Mouse (Mus musculus) erythroblast, embryonic 14.5 days (primary cell): Measurements from ENCODE around the gene Cadm4. TPM values are rescaled to one million over a fixed set of nuclear protein-coding genes. Genes with fewer than 3 reads are reported as not detected.

Source experiments
- H3K27me3 ChIP-seq: 2 replicates; pipeline ENCODE4 v1.6.1; 2012; ENCODE audit warnings: inconsistent platforms; ENCODE audit not compliant: control insufficient read depth
- H3K36me3 ChIP-seq: 2 replicates; pipeline ENCODE4 v1.6.1; 2012; ENCODE audit warnings: mild to moderate bottlenecking, inconsistent platforms; ENCODE audit not compliant: control insufficient read depth
- H3K4me1 ChIP-seq: 2 replicates; pipeline ENCODE4 v1.6.1; 2012; ENCODE audit warnings: inconsistent platforms; ENCODE audit not compliant: control insufficient read depth
- H3K4me3 ChIP-seq: replicated peaks from 2 replicates; pipeline ENCODE3; 2012; ENCODE audit warnings: moderate library complexity, mild to moderate bottlenecking, inconsistent platforms
- H3K9me3 ChIP-seq: 2 replicates; pipeline ENCODE4 v1.6.1; 2012; ENCODE audit warnings: low read length, inconsistent platforms, mixed read lengths; ENCODE audit not compliant: control insufficient read depth
- GATA1 ChIP-seq: IDR thresholded peaks from 2 replicates; pipeline ENCODE4 v1.6.1; 2012; ENCODE audit warnings: low read length, inconsistent platforms, mixed read lengths
- TAL1 ChIP-seq: IDR thresholded peaks from 3 replicates; pipeline ENCODE4 v1.6.1; 2012; ENCODE audit warnings: low read length, inconsistent platforms, mixed read lengths
- polyA plus RNA-seq: library from polyadenylated mRNA; stranded (reverse); fragments of >175 nt; gene quantifications from 2 replicates; pipeline ENCODE4 v1.2.3, GENCODE M21; 2012

The Cadm4 gene
- polyA plus RNA-seq, 1 experiment = 0.01 TPM

DNA sequence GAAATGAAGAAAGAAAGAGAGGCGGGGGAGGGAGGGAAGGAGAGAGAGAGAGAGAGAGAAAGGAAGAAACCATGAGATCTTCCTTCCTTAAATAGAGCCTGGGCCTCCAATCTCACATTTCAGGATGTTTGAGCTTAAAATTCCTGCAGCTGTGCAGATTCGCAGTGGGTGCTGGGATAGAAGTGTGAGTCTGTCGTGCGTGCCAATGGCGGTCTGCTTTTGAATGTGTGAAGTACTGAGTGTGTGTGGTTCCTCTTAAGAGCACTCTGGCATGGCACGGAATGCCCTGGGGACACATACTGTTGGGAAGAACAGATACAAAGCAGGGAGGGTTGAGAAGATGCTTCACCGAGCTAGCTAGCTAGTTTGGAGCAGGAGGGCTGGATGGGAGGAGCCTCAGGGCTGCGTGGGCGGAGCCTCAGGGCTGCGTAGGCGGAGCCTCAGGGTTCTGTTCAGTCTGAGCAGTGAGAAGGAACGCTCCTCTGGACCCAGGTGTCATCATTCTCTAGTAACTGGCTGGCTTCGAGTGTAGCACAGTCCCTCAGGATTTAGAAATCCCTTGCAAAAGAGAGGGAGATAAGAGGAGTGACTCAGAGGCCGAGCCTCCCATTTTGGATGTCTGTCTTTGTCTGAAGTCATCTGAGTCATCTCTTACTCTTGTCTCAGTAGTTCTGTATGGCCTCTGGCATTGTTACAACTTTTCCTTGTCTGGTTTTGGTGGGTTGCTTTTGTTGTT lies 32.9 kb upstream of the Cadm4 start:
- peaks cover 13% of the 10 kb centered on the region for H3K4me1 ChIP-seq
- H3K9me3 ChIP-seq = no peaks in the 10 kb centered on the region
- H3K4me3 ChIP-seq = no peak overlapping the region
- H3K27me3 ChIP-seq = peaks cover 6% of the 10 kb centered on the region
- TF ChIP-seq TAL1 = no peak
- TF ChIP-seq GATA1 = no peak
- no peaks in the 10 kb centered on the region for H3K36me3 ChIP-seq

GRCm38 (mm10) chr7:24450585-24451017 lies 31.2 kb upstream of the Cadm4 start:
- no peaks in the 10 kb centered on the region for H3K36me3 ChIP-seq
- H3K4me3 ChIP-seq = no peak overlapping the region
- no peaks in the 10 kb centered on the region for H3K9me3 ChIP-seq
- TF ChIP-seq TAL1 (no peak), GATA1 (no peak)
- H3K4me1 ChIP-seq = peaks cover 13% of the 10 kb centered on the region
- H3K27me3 ChIP-seq = peaks cover 6% of the 10 kb centered on the region

DNA sequence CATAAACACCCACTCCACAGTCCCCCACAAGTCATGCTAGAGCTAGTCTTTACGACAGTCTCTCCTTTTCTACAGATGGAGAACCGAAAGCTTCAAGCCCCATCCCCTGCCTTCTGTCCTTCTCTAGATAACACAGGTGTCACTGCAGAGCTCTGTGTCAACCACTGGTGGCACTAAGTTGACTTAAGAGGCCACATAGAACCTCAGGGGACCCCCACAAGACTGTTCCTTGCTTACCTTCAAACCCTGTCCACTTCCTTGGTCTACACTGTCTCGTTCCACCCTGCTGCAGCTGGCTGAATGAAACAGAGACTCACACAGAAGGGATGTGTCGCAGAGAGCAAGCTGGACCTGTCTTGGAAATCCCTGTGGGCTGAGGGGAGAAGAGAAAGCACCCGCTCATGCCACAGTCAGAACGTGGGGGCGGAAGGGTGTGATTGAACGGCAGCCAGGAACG lies 29.9 kb upstream of the Cadm4 start, which contains the start of gene Irgc1:
TSS of gene Irgc1 (minus strand) at position 443 of the 457 bp plus-strand sequence.
- H3K4me3 ChIP-seq = no peak within 1 kb of the TSS
- H3K4me1 ChIP-seq = peaks cover 13% of the 10 kb centered on the region
- TF ChIP-seq GATA1 (no peak), TAL1 (no peak)
- H3K9me3 ChIP-seq = no peaks in the 10 kb centered on the region
- no peaks in the 10 kb centered on the region for H3K36me3 ChIP-seq
- H3K27me3 ChIP-seq = peaks cover 6% of the 10 kb centered on the region

DNA sequence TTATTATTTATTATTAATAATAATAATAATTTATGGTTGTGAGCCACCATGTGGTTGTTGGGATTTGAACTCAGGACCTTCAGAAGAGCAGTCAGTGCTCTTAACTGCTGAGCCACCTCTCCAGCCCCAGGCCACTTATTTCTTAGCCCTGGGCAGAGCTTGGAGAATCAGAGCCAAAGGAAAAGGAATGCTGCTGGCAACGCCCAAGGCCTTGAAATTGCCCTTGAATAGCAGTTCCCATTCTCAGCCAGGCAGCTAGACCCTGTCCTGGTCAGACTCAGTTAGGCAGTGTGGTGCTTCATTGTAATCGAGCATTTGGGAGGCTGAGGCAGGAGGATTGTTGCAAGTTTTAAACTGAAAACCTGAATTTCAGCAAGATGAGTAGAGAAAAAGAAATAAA lies 27.6 kb upstream of the Cadm4 start:
- TF ChIP-seq GATA1 (no peak), TAL1 (no peak)
- Histone ChIP-seq H3K36me3 (no peaks in the 10 kb centered on the region), H3K4me1 (peaks cover 13% of the 10 kb centered on the region), H3K27me3 (peaks cover 6% of the 10 kb centered on the region), H3K4me3 (no peak overlapping the region), H3K9me3 (no peaks in the 10 kb centered on the region)

DNA sequence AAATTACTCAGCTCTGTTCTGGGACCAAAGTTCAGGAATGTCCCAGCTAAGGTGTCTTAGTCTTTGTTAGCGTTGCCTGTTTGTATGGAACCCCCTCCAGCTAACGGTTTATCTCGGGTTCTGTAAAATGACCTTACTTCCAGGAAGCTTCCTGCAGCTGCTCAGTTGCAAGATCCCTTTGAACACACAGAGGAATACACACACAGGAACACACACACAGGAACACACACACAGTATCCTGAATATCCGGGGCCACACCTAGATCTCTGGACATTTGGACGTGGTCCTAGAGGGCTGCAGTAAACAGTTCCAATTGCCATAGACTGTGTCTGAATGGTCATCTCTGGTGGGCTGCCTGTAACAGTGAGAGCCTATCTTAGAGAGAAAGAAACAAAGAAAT lies 26.1 kb upstream of the Cadm4 start:
- Histone ChIP-seq H3K4me1 (peaks cover 7% of the 10 kb centered on the region), H3K27me3 (peaks cover 6% of the 10 kb centered on the region), H3K4me3 (no peak overlapping the region), H3K36me3 (no peaks in the 10 kb centered on the region), H3K9me3 (no peaks in the 10 kb centered on the region)
- TF ChIP-seq GATA1 = no peak
- TF ChIP-seq TAL1 = no peak

DNA sequence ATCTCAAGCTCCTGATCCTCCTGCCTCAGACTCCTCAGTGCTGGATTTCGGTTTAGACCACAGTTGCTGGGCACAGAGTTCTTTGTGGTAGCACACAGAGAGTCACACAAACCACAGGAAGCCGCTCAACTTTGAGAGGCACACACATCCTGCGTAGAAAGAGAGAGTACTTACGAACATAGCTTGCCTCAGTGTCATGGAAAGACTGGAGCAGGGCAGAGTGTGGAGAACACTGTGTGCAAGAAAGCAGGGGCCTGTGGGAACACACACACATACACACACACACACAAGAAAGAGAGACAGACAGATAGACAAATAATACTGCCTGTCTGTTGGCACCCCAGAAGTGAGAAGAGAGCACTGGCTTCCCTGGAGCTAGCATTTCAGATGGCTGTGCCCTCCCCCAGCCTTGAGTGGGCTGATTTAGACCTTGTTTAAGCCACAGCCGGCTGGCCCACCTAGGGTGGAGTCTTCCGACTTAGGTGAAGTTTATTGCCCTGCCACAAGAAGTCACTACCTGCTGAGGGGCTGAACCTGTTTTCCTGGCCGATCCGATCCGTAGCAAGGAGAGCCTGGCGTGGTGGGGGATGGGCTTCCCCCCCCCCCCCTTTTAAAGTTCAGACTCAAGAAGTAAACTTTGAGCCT lies 24.0 kb upstream of the Cadm4 start:
- Histone ChIP-seq H3K4me3 (no peak overlapping the region), H3K36me3 (no peaks in the 10 kb centered on the region), H3K27me3 (peaks cover 16% of the 10 kb centered on the region), H3K4me1 (no peaks in the 10 kb centered on the region; the same call in 1 of the 2 replicates), H3K9me3 (no peaks in the 10 kb centered on the region)
- TF ChIP-seq GATA1 = no peak
- no peak for TF ChIP-seq TAL1

- Histone ChIP-seq H3K27me3 (peaks cover 20% of the 10 kb centered on the region), H3K4me3 (no peak overlapping the region)
Observed at GRCm38 (mm10) chr7:24459440-24459839, 22.4 kb upstream of the Cadm4 start.

DNA sequence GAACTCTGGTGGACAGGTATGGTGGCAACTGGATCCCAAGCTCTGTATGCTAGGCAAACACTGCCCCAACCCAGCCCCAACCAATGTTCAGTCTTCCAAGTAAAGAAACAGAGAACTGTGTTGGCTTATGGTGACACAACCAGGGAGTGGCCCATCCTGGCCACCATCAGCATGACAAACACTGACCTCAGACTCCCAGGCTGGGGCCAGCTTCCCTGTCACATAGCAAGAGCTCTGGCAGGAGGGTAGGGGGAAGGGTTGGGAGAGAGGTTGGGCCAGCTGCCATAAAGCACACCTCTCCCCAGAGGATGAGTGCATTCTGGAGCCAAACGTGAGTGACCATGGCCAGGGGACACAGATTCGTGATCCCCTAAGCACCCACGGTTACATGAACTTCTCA lies 22.0 kb upstream of the Cadm4 start:
- Histone ChIP-seq H3K4me3 (no peak overlapping the region), H3K27me3 (peaks cover 20% of the 10 kb centered on the region), H3K36me3 (no peaks in the 10 kb centered on the region), H3K4me1 (no peaks in the 10 kb centered on the region; the same call in 1 of the 2 replicates), H3K9me3 (no peaks in the 10 kb centered on the region)
- no peak for TF ChIP-seq GATA1
- TF ChIP-seq TAL1 = no peak

More at GRCm38 (mm10) chr7:24459440-24459839, 22.4 kb upstream of the Cadm4 start:
- H3K36me3 ChIP-seq = no peaks in the 10 kb centered on the region
- TF ChIP-seq TAL1 (no peak), GATA1 (no peak)
- H3K4me1 ChIP-seq = no peaks in the 10 kb centered on the region; the same call in 1 of the 2 replicates
- no peaks in the 10 kb centered on the region for H3K9me3 ChIP-seq

DNA sequence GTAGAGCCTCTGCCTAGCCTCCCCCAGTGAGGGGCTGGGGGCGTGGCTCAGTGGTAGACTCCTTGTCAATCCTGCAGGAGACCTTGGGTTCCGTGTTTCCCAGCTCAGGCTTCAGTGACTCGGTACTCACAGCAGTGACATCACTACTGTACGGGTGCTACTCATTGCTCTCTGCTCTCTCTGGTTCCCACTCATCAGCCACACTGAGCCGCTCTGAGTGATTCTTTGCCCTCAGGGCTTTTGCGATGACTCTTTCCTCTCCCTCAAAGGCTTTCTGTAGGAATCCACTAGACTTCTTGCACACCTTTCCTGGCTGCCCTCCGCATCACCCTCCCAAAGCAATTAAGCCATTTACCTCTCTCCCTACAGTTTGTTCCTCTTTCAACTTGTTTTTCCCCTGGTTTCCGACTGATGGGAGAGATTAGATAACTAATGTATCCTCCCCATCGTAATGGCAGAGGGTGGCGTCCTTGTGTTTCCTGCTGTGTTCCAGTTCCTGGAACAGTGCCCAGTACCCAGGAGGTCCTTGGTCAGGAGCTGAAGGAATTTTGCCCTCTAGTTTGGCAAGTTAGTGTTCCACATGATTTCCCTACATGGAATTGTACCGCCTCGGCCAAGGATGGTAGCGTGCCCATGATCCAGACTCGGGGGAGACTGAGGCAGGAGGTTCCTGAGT lies 20.3 kb upstream of the Cadm4 start:
- H3K4me3 ChIP-seq = no peak overlapping the region
- no peak for TF ChIP-seq TAL1
- no peak for TF ChIP-seq GATA1
- no peaks in the 10 kb centered on the region; the same call in 1 of the 2 replicates for H3K4me1 ChIP-seq
- H3K9me3 ChIP-seq = no peaks in the 10 kb centered on the region
- H3K36me3 ChIP-seq = no peaks in the 10 kb centered on the region
- H3K27me3 ChIP-seq = peaks cover 20% of the 10 kb centered on the region
